Mouse (Mus musculus): ENCODE results near the gene Spag17. TPM values are rescaled to one million over a fixed set of nuclear protein-coding genes. Genes with fewer than 3 reads are reported as not detected.

Spag17 gene
- polyA plus RNA-seq, 1 experiment from 2014 or later, result 0.43 TPM

GRCm38 (mm10) chr3:99970766-99971165 is 85.6 kb downstream of the Spag17 start:
- Histone ChIP-seq H3K4me3 (ENCODE audit: low read depth, low read length) (no peak overlapping the region), H3K36me3 (replicated peaks; ENCODE audit: control insufficient read depth, insufficient read depth, low read depth, low read length) (no peaks in the 10 kb centered on the region), H3K9me3 (replicated peaks; ENCODE audit: control insufficient read depth, low read length) (no peaks in the 10 kb centered on the region), H3K27ac (replicated peaks; ENCODE audit: low read depth, low read length) (no peak overlapping the region), H3K9ac (replicated peaks; ENCODE audit: low read length) (no peak overlapping the region), H3K27me3 (ENCODE audit: control insufficient read depth, insufficient read depth, low read length) (no peaks in the 10 kb centered on the region), H3K4me2 (ENCODE audit: low read depth, low read length) (no peak overlapping the region), H3K4me1 (ENCODE audit: control insufficient read depth, insufficient read depth, low read length) (no peaks in the 10 kb centered on the region)
- DNase-seq (ENCODE audit: low spot score) (peak; percentile 38), ATAC-seq (replicated peaks; ENCODE audit: insufficient number of reproducible peaks, low FRiP score, low TSS enrichment, low read depth) (no peak)
- WGBS, result 50% methylated on average over 5 of the region's 5 CpGs

- H3K4me1 ChIP-seq (ENCODE audit: control insufficient read depth, insufficient read depth, low read length), result no peaks in the 10 kb centered on the region
- no peaks in the 10 kb centered on the region for H3K9me3 ChIP-seq (replicated peaks; ENCODE audit: control insufficient read depth, low read length)
- no peak overlapping the region for H3K4me2 ChIP-seq (ENCODE audit: low read depth, low read length)
- no peaks in the 10 kb centered on the region for H3K27me3 ChIP-seq (ENCODE audit: control insufficient read depth, insufficient read depth, low read length)
- ATAC-seq (replicated peaks; ENCODE audit: insufficient number of reproducible peaks, low FRiP score, low TSS enrichment, low read depth) (no peak), DNase-seq (ENCODE audit: low spot score) (no peak)
- no peaks in the 10 kb centered on the region for H3K36me3 ChIP-seq (replicated peaks; ENCODE audit: control insufficient read depth, insufficient read depth, low read depth, low read length)
- H3K4me3 ChIP-seq (ENCODE audit: low read depth, low read length), result no peak overlapping the region
- H3K9ac ChIP-seq (replicated peaks; ENCODE audit: low read length), result no peak overlapping the region
- H3K27ac ChIP-seq (replicated peaks; ENCODE audit: low read depth, low read length), result no peak overlapping the region
- 66% methylated on average over 7 of the region's 7 CpGs for WGBS
Observed at GRCm38 (mm10) chr3:99981046-99981445, 95.8 kb downstream of the Spag17 start.

GRCm38 (mm10) chr3:100004676-100005075 is 119.5 kb downstream of the Spag17 start:
- Histone ChIP-seq H3K27ac (replicated peaks; ENCODE audit: low read depth, low read length) (no peak overlapping the region), H3K9me3 (replicated peaks; ENCODE audit: control insufficient read depth, low read length) (no peaks in the 10 kb centered on the region), H3K9ac (replicated peaks; ENCODE audit: low read length) (no peak overlapping the region), H3K36me3 (replicated peaks; ENCODE audit: control insufficient read depth, insufficient read depth, low read depth, low read length) (no peaks in the 10 kb centered on the region), H3K4me2 (ENCODE audit: low read depth, low read length) (no peak overlapping the region), H3K4me3 (ENCODE audit: low read depth, low read length) (no peak overlapping the region), H3K27me3 (ENCODE audit: control insufficient read depth, insufficient read depth, low read length) (no peaks in the 10 kb centered on the region), H3K4me1 (ENCODE audit: control insufficient read depth, insufficient read depth, low read length) (no peaks in the 10 kb centered on the region)
- WGBS, result 75% methylated on average over 1 of the region's 1 CpGs
- ATAC-seq (replicated peaks; ENCODE audit: insufficient number of reproducible peaks, low FRiP score, low TSS enrichment, low read depth), result no peak
- no peak for DNase-seq (ENCODE audit: low spot score)

GRCm38 (mm10) chr3:100009807-100010206 is 124.6 kb downstream of the Spag17 start:
- Histone ChIP-seq H3K9me3 (replicated peaks; ENCODE audit: control insufficient read depth, low read length) (no peaks in the 10 kb centered on the region), H3K27ac (replicated peaks; ENCODE audit: low read depth, low read length) (no peak overlapping the region), H3K27me3 (ENCODE audit: control insufficient read depth, insufficient read depth, low read length) (no peaks in the 10 kb centered on the region), H3K4me1 (ENCODE audit: control insufficient read depth, insufficient read depth, low read length) (no peaks in the 10 kb centered on the region), H3K9ac (replicated peaks; ENCODE audit: low read length) (no peak overlapping the region), H3K4me3 (ENCODE audit: low read depth, low read length) (no peak overlapping the region), H3K4me2 (ENCODE audit: low read depth, low read length) (no peak overlapping the region), H3K36me3 (replicated peaks; ENCODE audit: control insufficient read depth, insufficient read depth, low read depth, low read length) (no peaks in the 10 kb centered on the region)
- ATAC-seq (replicated peaks; ENCODE audit: insufficient number of reproducible peaks, low FRiP score, low TSS enrichment, low read depth) (no peak), DNase-seq (ENCODE audit: low spot score) (no peak)

- DNase-seq (ENCODE audit: low spot score), result no peak
- no peaks in the 10 kb centered on the region for H3K36me3 ChIP-seq (replicated peaks; ENCODE audit: control insufficient read depth, insufficient read depth, low read depth, low read length)
- 91% methylated on average over 1 of the region's 1 CpGs for WGBS
- no peak overlapping the region for H3K27ac ChIP-seq (replicated peaks; ENCODE audit: low read depth, low read length)
- no peak overlapping the region for H3K4me3 ChIP-seq (ENCODE audit: low read depth, low read length)
- no peak overlapping the region for H3K9ac ChIP-seq (replicated peaks; ENCODE audit: low read length)
- H3K27me3 ChIP-seq (ENCODE audit: control insufficient read depth, insufficient read depth, low read length), result no peaks in the 10 kb centered on the region
- no peaks in the 10 kb centered on the region for H3K4me1 ChIP-seq (ENCODE audit: control insufficient read depth, insufficient read depth, low read length)
- no peak overlapping the region for H3K4me2 ChIP-seq (ENCODE audit: low read depth, low read length)
- no peak for ATAC-seq (replicated peaks; ENCODE audit: insufficient number of reproducible peaks, low FRiP score, low TSS enrichment, low read depth)
- H3K9me3 ChIP-seq (replicated peaks; ENCODE audit: control insufficient read depth, low read length), result no peaks in the 10 kb centered on the region
Observed at GRCm38 (mm10) chr3:100014110-100014509, 128.9 kb downstream of the Spag17 start.

GRCm38 (mm10) chr3:100031291-100031690 is 146.1 kb downstream of the Spag17 start:
- no peak overlapping the region for H3K9ac ChIP-seq (replicated peaks; ENCODE audit: low read length)
- H3K4me2 ChIP-seq (ENCODE audit: low read depth, low read length), result no peak overlapping the region
- no peaks in the 10 kb centered on the region for H3K27me3 ChIP-seq (ENCODE audit: control insufficient read depth, insufficient read depth, low read length)
- no peaks in the 10 kb centered on the region for H3K4me1 ChIP-seq (ENCODE audit: control insufficient read depth, insufficient read depth, low read length)
- H3K27ac ChIP-seq (replicated peaks; ENCODE audit: low read depth, low read length), result no peak overlapping the region
- peak; percentile 35 for DNase-seq (ENCODE audit: low spot score)
- H3K4me3 ChIP-seq (ENCODE audit: low read depth, low read length), result no peak overlapping the region
- no peak; the same call in 1 of the 2 replicates for ATAC-seq (replicated peaks; ENCODE audit: insufficient number of reproducible peaks, low FRiP score, low TSS enrichment, low read depth)
- no peaks in the 10 kb centered on the region for H3K36me3 ChIP-seq (replicated peaks; ENCODE audit: control insufficient read depth, insufficient read depth, low read depth, low read length)
- H3K9me3 ChIP-seq (replicated peaks; ENCODE audit: control insufficient read depth, low read length), result no peaks in the 10 kb centered on the region
- WGBS, result 40% methylated on average over 4 of the region's 4 CpGs

GRCm38 (mm10) chr3:100032969-100033368 is 147.8 kb downstream of the Spag17 start:
- Histone ChIP-seq H3K9ac (replicated peaks; ENCODE audit: low read length) (no peak overlapping the region), H3K9me3 (replicated peaks; ENCODE audit: control insufficient read depth, low read length) (no peaks in the 10 kb centered on the region), H3K36me3 (replicated peaks; ENCODE audit: control insufficient read depth, insufficient read depth, low read depth, low read length) (no peaks in the 10 kb centered on the region), H3K4me2 (ENCODE audit: low read depth, low read length) (no peak overlapping the region), H3K27me3 (ENCODE audit: control insufficient read depth, insufficient read depth, low read length) (no peaks in the 10 kb centered on the region), H3K27ac (replicated peaks; ENCODE audit: low read depth, low read length) (no peak overlapping the region), H3K4me1 (ENCODE audit: control insufficient read depth, insufficient read depth, low read length) (no peaks in the 10 kb centered on the region), H3K4me3 (ENCODE audit: low read depth, low read length) (no peak overlapping the region)
- ATAC-seq (replicated peaks; ENCODE audit: insufficient number of reproducible peaks, low FRiP score, low TSS enrichment, low read depth) (no peak), DNase-seq (ENCODE audit: low spot score) (no peak)
- WGBS, result 61% methylated on average over 1 of the region's 1 CpGs

- 54% methylated on average over 4 of the region's 4 CpGs for WGBS
Observed at GRCm38 (mm10) chr3:100034366-100034956, 149.3 kb downstream of the Spag17 start.

More at GRCm38 (mm10) chr3:100034366-100034956, 149.3 kb downstream of the Spag17 start:
- peak; percentile 57 for DNase-seq (ENCODE audit: low spot score)
- no peaks in the 10 kb centered on the region for H3K27me3 ChIP-seq (ENCODE audit: control insufficient read depth, insufficient read depth, low read length)
- no peaks in the 10 kb centered on the region for H3K4me1 ChIP-seq (ENCODE audit: control insufficient read depth, insufficient read depth, low read length)
- H3K27ac ChIP-seq (replicated peaks; ENCODE audit: low read depth, low read length), result no peak overlapping the region
- ATAC-seq (replicated peaks; ENCODE audit: insufficient number of reproducible peaks, low FRiP score, low TSS enrichment, low read depth), result no peak
- no peak overlapping the region for H3K4me2 ChIP-seq (ENCODE audit: low read depth, low read length)
- H3K36me3 ChIP-seq (replicated peaks; ENCODE audit: control insufficient read depth, insufficient read depth, low read depth, low read length), result no peaks in the 10 kb centered on the region
- no peak overlapping the region for H3K4me3 ChIP-seq (ENCODE audit: low read depth, low read length)
- no peaks in the 10 kb centered on the region for H3K9me3 ChIP-seq (replicated peaks; ENCODE audit: control insufficient read depth, low read length)
- H3K9ac ChIP-seq (replicated peaks; ENCODE audit: low read length), result no peak overlapping the region

Measured in embryonic facial prominence, embryonic 11.5 days (tissue).